Mouse (Mus musculus) neural tube, embryonic 14.5 days (tissue): ENCODE measurements around the gene Hamp2. TPM values are rescaled to one million over a fixed set of nuclear protein-coding genes. Genes with fewer than 3 reads are reported as not detected.
"Not testable (repeated sequence)": the region's sequence is repeated elsewhere in the genome, so short reads cannot be mapped to it uniquely, and the experiment has no call there.

Experiments
- ATAC-seq: fragments of 200-750 bp; cut with Nextera tagmentation; 2 replicates; pipeline ENCODE4 v1.8.0; 2017; ENCODE audit warnings: low read depth, mild to moderate bottlenecking, moderate TSS enrichment, moderate library complexity
- H3K27ac ChIP-seq: fragments of 300-500 bp; sonication (generic); 2 replicates; pipeline ENCODE4 v1.5.1; 2014; ENCODE audit warnings: low read depth, mild to moderate bottlenecking, control low read depth, low read length, moderate library complexity, mixed read lengths
- H3K27me3 ChIP-seq: fragments of 300-500 bp; sonication (generic); 2 replicates; pipeline ENCODE4 v1.6.1; 2014; ENCODE audit warnings: low read length; ENCODE audit not compliant: control insufficient read depth, insufficient read depth
- H3K36me3 ChIP-seq: fragments of 300-500 bp; sonication (generic); 2 replicates; pipeline ENCODE4 v1.6.1; 2014; ENCODE audit warnings: low read length, mixed read lengths; ENCODE audit not compliant: control insufficient read depth, insufficient read depth
- H3K4me1 ChIP-seq: fragments of 300-500 bp; sonication (generic); 2 replicates; pipeline ENCODE4 v1.6.1; 2014; ENCODE audit warnings: low read length; ENCODE audit not compliant: control insufficient read depth, insufficient read depth
- H3K4me2 ChIP-seq: fragments of 300-500 bp; sonication (generic); 2 replicates; pipeline ENCODE4 v1.6.1; 2014; ENCODE audit warnings: mild to moderate bottlenecking, low read depth, low read length, control low read depth
- H3K4me3 ChIP-seq: fragments of 300-500 bp; sonication (generic); 2 replicates; pipeline ENCODE4 v1.5.1; 2014; ENCODE audit warnings: low read depth, low read length, control low read depth, mixed read lengths
- H3K9ac ChIP-seq: fragments of 300-500 bp; sonication (generic); replicated peaks from 2 replicates; pipeline ENCODE4 v1.6.1; 2014; ENCODE audit warnings: low read depth, mild to moderate bottlenecking, control low read depth, low read length, mixed read lengths
- H3K9me3 ChIP-seq: fragments of 300-500 bp; sonication (generic); 2 replicates; pipeline ENCODE4 v1.6.1; 2016; ENCODE audit warnings: low read length; ENCODE audit not compliant: control insufficient read depth
- WGBS: fragments of 180-500 bp; shearing (Covaris S2); extraction: QIAGEN DNeasy Blood & Tissue Kit; methylation state at CpG from one replicate; pipeline ENCODE4 v1.1.7; 2014; 5-methylcytosine and 5-hydroxymethylcytosine counted together
- polyA plus RNA-seq: library from polyadenylated mRNA; unstranded; fragments of >200 nt; fragmentation: Nextera tagmentation; extraction: Ambion mirVana; gene quantifications from 2 replicates; pipeline ENCODE4 v1.2.1, GENCODE M21; 2014

Hamp2 gene
- polyA plus RNA-seq, 1 experiment from 2014 or later, result not detected

DNA sequence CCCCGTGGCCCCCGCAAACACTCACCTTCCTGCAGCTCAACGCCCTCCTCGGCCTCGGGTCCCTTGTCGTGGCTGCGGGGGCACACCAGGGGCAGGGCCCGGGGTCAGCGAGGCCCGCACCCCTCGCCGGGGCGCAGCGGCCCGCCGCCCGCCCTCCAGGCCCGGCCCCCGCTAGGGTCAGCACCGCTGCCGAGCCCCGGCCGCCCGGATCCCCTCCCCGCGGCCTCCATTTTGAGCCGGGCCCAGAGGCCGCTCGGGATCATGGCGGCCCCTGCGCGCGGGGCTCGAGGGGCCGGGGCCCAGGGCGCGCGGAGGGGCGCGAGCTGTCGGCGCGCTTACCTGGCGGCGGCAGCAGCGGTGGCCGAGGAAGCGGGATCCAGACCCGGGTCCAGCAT lies 31.9 kb upstream of the Hamp2 start:
- H3K27ac ChIP-seq, result peak overlapping the region; percentile 98
- H3K36me3 ChIP-seq, result peaks cover 24% of the 10 kb centered on the region
- no peaks in the 10 kb centered on the region for H3K27me3 ChIP-seq
- ATAC-seq, result peak; percentile 48
- WGBS, result 0% methylated on average over 18 of the region's 49 CpGs
- no peaks in the 10 kb centered on the region for H3K9me3 ChIP-seq
- H3K4me3 ChIP-seq, result peak overlapping the region; percentile 82
- peaks cover 13% of the 10 kb centered on the region for H3K4me1 ChIP-seq
- peak overlapping the region; percentile 87 for H3K4me2 ChIP-seq
- H3K9ac ChIP-seq, result peak overlapping the region; percentile 99

DNA sequence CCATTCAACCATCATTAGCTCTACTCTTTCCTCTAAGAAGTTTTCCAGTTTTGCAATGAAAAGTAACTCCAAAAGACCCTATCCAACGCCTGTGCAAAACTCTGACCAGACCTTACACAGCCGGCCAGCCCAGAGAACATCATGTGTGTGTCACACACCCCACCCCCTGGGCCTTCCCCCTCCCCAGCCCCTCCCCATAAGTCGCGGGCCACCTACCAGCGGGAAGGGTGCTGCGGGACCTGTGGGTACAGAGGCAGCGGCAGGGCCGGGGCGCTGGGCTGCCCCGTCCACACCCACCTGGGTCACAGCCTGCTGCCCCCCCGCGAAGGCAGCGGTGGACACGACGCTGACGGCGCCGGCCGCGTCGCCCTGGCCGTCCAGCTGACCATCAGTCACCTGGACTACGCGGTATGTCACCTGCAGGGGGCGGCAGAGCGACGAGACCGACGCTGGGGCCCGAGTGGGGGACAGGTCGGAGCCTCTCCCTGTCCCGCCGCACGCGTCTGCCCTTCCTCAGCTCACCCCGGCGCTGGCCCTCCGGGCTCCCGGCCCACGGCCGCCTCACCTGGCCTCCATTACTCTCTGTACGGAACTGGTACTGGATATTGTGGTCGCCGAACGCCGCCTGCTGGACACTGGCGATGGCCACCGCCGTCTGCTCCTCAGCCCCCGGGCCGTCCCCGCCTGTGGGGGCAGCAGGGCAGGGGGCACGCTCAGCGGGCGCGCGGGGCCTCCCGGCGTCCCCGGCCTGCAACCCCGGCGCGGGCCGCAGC lies 31.3 kb upstream of the Hamp2 start:
- Histone ChIP-seq H3K4me2 (peak overlapping the region; percentile 87), H3K9ac (peak overlapping the region; percentile 99), H3K27ac (peak overlapping the region; percentile 98), H3K9me3 (no peaks in the 10 kb centered on the region), H3K27me3 (no peaks in the 10 kb centered on the region), H3K36me3 (peaks cover 24% of the 10 kb centered on the region), H3K4me3 (peak overlapping the region; percentile 82), H3K4me1 (peaks cover 13% of the 10 kb centered on the region)
- 1% methylated on average over 61 of the region's 64 CpGs for WGBS
- peak; percentile 70 for ATAC-seq

DNA sequence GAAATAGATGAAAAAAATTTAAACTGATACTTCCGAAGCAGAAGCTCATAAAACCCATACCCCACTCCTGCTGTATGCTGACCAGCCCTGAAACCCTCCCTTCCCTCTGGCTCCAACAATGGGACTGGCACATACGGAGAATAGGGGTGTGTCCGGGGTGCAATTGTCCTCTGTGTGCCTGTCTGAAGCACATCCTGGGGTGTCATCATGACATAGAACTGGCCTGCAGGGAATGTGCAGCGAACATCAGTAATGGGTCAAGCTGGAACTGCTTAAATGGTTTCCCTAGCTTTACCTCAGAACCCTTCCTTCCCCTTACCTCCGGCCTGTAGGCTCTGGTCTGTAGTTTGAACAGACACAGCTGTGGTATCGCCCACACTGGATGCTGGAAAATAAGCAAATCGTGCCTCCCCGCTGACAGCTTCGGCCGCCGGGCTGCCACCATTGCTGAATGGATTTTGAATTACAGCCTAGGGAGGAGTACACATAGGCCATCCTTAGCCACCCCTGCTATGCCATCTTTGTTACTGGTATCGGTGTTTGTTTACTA lies 30.6 kb upstream of the Hamp2 start:
- Histone ChIP-seq H3K27ac (no peak overlapping the region), H3K36me3 (peaks cover 29% of the 10 kb centered on the region), H3K27me3 (no peaks in the 10 kb centered on the region), H3K9me3 (no peaks in the 10 kb centered on the region), H3K9ac (no peak overlapping the region), H3K4me1 (peaks cover 13% of the 10 kb centered on the region), H3K4me3 (peak overlapping the region; percentile 82), H3K4me2 (peak overlapping the region; percentile 87)
- no peak for ATAC-seq
- 69% methylated on average over 12 of the region's 12 CpGs for WGBS

DNA sequence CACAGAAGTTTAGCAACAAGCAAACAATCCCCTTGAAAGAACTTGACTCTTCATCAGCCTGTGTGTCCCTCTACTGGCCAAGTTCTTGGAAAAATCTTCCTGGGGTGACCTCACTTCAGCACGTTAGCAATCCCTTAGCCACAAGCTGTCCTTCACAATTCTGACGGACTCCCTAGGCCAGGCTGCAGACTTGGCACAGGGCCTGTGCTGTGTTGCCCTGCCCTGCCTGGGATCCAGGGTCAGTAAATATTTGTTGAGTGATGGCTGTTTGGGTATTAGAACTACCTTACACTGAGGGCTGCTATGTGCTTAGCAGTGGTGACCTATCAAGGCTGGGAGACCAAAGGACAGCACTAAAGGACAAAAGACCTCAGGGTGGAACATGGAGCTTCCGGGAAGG lies 29.6 kb upstream of the Hamp2 start:
- Histone ChIP-seq H3K27me3 (no peaks in the 10 kb centered on the region), H3K4me2 (no peak overlapping the region), H3K27ac (no peak overlapping the region), H3K4me1 (peaks cover 13% of the 10 kb centered on the region), H3K36me3 (peaks cover 34% of the 10 kb centered on the region), H3K4me3 (no peak overlapping the region), H3K9me3 (no peaks in the 10 kb centered on the region), H3K9ac (no peak overlapping the region)
- ATAC-seq, result no peak
- WGBS, result 84% methylated on average over 3 of the region's 3 CpGs

DNA sequence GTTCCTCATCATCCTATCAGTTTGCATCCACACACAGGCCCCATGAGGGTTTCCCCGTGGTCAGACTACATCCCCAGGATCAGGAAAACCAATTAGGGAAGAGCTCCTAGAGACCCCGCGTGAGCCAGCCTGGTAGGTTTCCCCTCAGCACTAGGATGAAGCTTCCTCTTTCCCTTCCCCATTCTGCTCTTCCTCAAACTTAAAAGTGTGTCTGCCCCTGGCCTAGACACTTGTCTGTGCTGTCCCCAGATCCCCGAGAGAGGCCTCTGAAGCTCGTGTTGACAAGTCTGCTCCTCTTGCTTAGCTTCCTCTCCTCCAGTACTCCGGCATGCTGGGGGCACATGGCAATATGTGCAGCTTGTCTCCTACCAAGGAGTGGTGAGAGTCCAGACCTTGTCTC lies 29.0 kb upstream of the Hamp2 start:
- ATAC-seq, result no peak
- Histone ChIP-seq H3K36me3 (peaks cover 37% of the 10 kb centered on the region), H3K9ac (no peak overlapping the region), H3K4me1 (peaks cover 13% of the 10 kb centered on the region), H3K4me2 (no peak overlapping the region), H3K27ac (no peak overlapping the region), H3K4me3 (no peak overlapping the region), H3K9me3 (no peaks in the 10 kb centered on the region), H3K27me3 (no peaks in the 10 kb centered on the region)
- 90% methylated on average over 6 of the region's 6 CpGs for WGBS

DNA sequence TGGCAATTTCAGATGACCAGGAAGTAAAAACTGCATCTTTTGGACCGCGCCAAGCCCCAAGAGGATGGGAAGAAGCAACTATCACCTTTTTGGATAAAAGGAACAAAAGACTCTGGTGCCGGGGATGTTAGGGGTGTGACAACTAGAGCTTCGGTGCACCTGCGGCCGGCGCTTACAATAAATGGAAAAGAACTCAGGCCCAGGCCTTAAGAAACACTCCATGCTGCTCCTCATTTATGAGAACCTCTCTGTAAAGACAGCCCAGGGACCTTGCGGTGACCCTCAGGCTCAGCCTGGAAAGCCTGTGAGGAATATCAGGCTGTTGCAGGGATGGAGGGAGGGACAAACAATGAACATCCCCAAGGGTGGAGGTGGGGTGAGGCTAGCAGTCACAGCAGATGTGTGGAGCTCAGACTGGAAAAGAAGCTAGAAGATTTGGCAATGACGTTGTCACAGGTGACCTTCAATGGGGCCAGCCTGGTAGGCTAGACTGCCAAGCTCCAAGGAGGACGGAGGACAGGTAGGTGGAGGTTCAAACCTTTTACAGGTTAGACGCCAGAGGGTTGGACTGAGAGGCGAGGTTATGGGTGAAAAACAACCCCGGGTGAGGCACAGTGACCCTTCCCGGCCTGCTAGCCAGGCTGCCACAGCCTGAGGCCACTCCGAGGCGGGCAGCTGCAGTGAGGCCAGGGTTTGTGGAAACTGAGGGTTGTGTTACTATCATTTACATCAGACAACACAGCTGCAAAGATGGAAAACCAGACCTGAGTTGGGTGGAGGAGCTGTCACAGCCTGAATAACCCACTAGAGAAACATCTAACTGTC lies 28.2 kb upstream of the Hamp2 start:
- Histone ChIP-seq H3K36me3 (peaks cover 37% of the 10 kb centered on the region), H3K27me3 (no peaks in the 10 kb centered on the region), H3K4me2 (no peak overlapping the region), H3K9ac (no peak overlapping the region), H3K27ac (no peak overlapping the region), H3K9me3 (no peaks in the 10 kb centered on the region), H3K4me1 (peaks cover 8% of the 10 kb centered on the region), H3K4me3 (no peak overlapping the region)
- ATAC-seq, result no peak
- WGBS, result 94% methylated on average over 16 of the region's 16 CpGs

DNA sequence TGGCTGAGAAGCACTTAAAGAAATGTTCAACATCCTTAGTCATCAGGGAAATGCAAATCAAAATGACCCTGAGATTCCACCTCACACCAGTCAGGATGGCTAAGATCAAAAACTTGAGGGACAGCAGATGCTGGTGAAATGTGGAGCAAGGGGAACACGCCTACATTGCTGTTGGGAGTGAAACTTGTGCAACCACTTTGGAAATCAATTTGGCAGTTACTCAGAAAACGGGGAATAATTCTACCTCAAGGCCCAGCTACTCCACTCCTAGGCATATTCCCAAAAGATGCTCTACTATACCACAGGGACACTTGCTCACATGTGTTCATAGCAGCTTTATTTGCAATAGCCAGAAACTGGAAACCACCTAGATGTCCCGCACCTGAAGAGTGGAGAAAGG lies 25.4 kb upstream of the Hamp2 start:
- ATAC-seq, H3K27ac ChIP-seq, H3K4me3 ChIP-seq, H3K9me3 ChIP-seq, H3K4me2 ChIP-seq, H3K27me3 ChIP-seq, H3K9ac ChIP-seq, H3K4me1 ChIP-seq: not testable (repeated sequence)
- 94% methylated on average over 3 of the region's 3 CpGs for WGBS
- H3K36me3 ChIP-seq, result peaks cover 41% of the 10 kb centered on the region

DNA sequence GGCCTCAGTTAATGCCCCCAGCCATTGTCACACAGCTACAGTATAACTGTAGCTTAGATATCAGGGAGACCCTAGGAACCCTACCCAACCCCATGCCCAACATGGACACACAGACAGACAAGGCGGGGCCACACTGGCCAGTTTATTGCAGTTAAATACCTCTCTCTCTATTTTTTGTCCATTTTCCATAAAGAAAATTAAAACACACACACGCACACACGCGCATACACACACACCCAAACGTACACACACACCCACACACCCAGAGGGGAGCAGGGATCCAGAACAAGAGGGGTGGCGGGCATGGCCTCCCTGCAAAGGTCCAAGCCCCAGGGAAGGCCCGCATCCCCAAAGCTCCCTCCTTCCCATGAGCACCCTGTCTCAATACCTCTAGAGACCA lies 21.4 kb upstream of the Hamp2 start:
- WGBS, result 95% methylated on average over 7 of the region's 7 CpGs
- H3K4me1 ChIP-seq, result no peaks in the 10 kb centered on the region
- no peak overlapping the region for H3K4me3 ChIP-seq
- no peaks in the 10 kb centered on the region for H3K9me3 ChIP-seq
- no peaks in the 10 kb centered on the region for H3K27me3 ChIP-seq
- H3K4me2 ChIP-seq, result no peak overlapping the region
- H3K27ac ChIP-seq, result no peak overlapping the region
- H3K9ac ChIP-seq, result no peak overlapping the region
- H3K36me3 ChIP-seq, result peaks cover 17% of the 10 kb centered on the region
- ATAC-seq, result no peak

DNA sequence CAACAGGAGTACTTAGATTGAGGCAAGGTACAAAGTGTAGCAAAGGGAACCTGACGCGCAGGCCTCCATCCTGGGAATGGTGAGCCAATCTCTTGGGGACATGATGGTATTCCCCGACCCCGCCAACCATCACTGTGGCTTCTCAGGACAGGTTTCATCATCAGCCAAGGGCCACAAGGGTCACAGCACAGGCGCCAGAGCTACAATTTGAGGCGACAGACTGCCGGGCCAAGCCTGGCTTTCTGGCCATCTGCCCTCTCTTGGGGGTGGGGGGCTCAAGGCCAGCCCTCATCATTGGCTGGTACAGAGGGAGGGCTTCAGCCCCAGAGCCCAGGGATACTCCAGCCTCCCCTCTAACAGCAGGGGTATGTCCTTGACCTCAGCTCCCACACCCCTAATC lies 21.0 kb upstream of the Hamp2 start:
- H3K9ac ChIP-seq, H3K4me3 ChIP-seq, H3K4me1 ChIP-seq, H3K27me3 ChIP-seq, ATAC-seq, H3K4me2 ChIP-seq, H3K9me3 ChIP-seq, H3K27ac ChIP-seq: not testable (repeated sequence)
- H3K36me3 ChIP-seq, result peaks cover 15% of the 10 kb centered on the region
- WGBS, result 90% methylated on average over 7 of the region's 7 CpGs
